ENCODE assay signal across 8 mouse cellular contexts in genomic region chr19:38125219-38125610, GRCm38 (mm10). TPM values are rescaled to one million over a fixed set of nuclear protein-coding genes. Genes with fewer than 3 reads are reported as not detected.
A peak's percentile ranks its signal among the peaks of the same experiment; 100 is the strongest.
DNase-seq lines count a peak whose midpoint lies in the region; ATAC-seq and TF ChIP-seq lines count a peak whose summit lies in the region.

Gene Rbp4 (minus strand): TSS chr19:38125281.

- H3K9ac ChIP-seq in embryonic facial prominence, embryonic 12.5 days, result peak within 1 kb of the TSS; percentile 42
- peak within 1 kb of the TSS; percentile 38 for H3K9ac ChIP-seq in intestine, embryonic 15.5 days
- H3K9ac ChIP-seq in midbrain, embryonic 16.5 days (ENCODE audit: low read depth, low read length), result peak within 1 kb of the TSS; percentile 64

- TF ChIP-seq CTCF in thymus, adult 2 months (IDR thresholded peaks at IDR 0.05; ENCODE audit: borderline replicate concordance, control insufficient read depth, extremely low read depth, insufficient read depth, low read length, poor library complexity), result no peak

- H3K27me3 ChIP-seq in embryonic facial prominence, embryonic 12.5 days, result peaks cover 31% of the 10 kb centered on the region
- H3K27me3 ChIP-seq in intestine, embryonic 15.5 days (replicated peaks), result peaks cover 13% of the 10 kb centered on the region; the same call in 1 of the 2 replicates
- peaks cover 10% of the 10 kb centered on the region for H3K27me3 ChIP-seq in midbrain, embryonic 16.5 days (ENCODE audit: control insufficient read depth, insufficient read depth, low read depth, low read length)
- peaks cover 3% of the 10 kb centered on the region; the same call in 1 of the 2 replicates for H3K27me3 ChIP-seq in thymus, adult 2 months (ENCODE audit: control insufficient read depth, insufficient read depth, low read length)

- TF ChIP-seq POLR2A in thymus, adult 2 months (IDR thresholded peaks at IDR 0.05; ENCODE audit: control insufficient read depth, extremely low read depth, insufficient read depth, low read length, poor library complexity), result no peak

- 63% methylated on average over 6 of the region's 6 CpGs for WGBS in embryonic facial prominence, embryonic 12.5 days
- WGBS in intestine, embryonic 15.5 days, result 49% methylated on average over 6 of the region's 6 CpGs
- WGBS in midbrain, embryonic 16.5 days, result 72% methylated on average over 6 of the region's 6 CpGs
- 76% methylated on average over 6 of the region's 6 CpGs for WGBS in thymus, adult 2 months

- peak within 1 kb of the TSS; percentile 93 for H3K4me2 ChIP-seq in embryonic facial prominence, embryonic 12.5 days (replicated peaks)
- H3K4me2 ChIP-seq in intestine, embryonic 15.5 days (replicated peaks), result peak within 1 kb of the TSS; percentile 93
- H3K4me2 ChIP-seq in midbrain, embryonic 16.5 days (ENCODE audit: low read length), result peak within 1 kb of the TSS; percentile 82

- no peak for DNase-seq in left cerebral cortex, adult 18-20 months (ENCODE audit: low spot score in 2 of 2)
- no peak for DNase-seq in left cerebral cortex, adult 11 months (ENCODE audit: low spot score)
- DNase-seq in thymus, adult 2 months, result no peak
- DNase-seq in right cerebral cortex, postnatal 25 days, result no peak

- H3K4me3 ChIP-seq in embryonic facial prominence, embryonic 12.5 days, result peak within 1 kb of the TSS; percentile 63
- H3K4me3 ChIP-seq in intestine, embryonic 15.5 days (replicated peaks), result peak within 1 kb of the TSS; percentile 55
- H3K4me3 ChIP-seq in midbrain, embryonic 16.5 days (ENCODE audit: low read depth, low read length), result peak within 1 kb of the TSS; percentile 65
- no peak within 1 kb of the TSS for H3K4me3 ChIP-seq in thymus, adult 2 months (ENCODE audit: control insufficient read depth, insufficient read depth, low read length)

- H3K9me3 ChIP-seq in embryonic facial prominence, embryonic 12.5 days, result no peaks in the 10 kb centered on the region
- H3K9me3 ChIP-seq in intestine, embryonic 15.5 days, result no peaks in the 10 kb centered on the region
- H3K9me3 ChIP-seq in midbrain, embryonic 16.5 days (replicated peaks; ENCODE audit: control insufficient read depth, low read length, poor library complexity, severe bottlenecking), result no peaks in the 10 kb centered on the region

- no peaks in the 10 kb centered on the region for H3K36me3 ChIP-seq in embryonic facial prominence, embryonic 12.5 days
- H3K36me3 ChIP-seq in intestine, embryonic 15.5 days, result no peaks in the 10 kb centered on the region
- no peaks in the 10 kb centered on the region for H3K36me3 ChIP-seq in midbrain, embryonic 16.5 days (ENCODE audit: control insufficient read depth, insufficient read depth, low read length)
- H3K36me3 ChIP-seq in thymus, adult 2 months (ENCODE audit: control insufficient read depth, insufficient read depth, low read length), result no peaks in the 10 kb centered on the region

- no peaks in the 10 kb centered on the region for H3K4me1 ChIP-seq in embryonic facial prominence, embryonic 12.5 days
- H3K4me1 ChIP-seq in intestine, embryonic 15.5 days (replicated peaks), result peaks cover 4% of the 10 kb centered on the region
- H3K4me1 ChIP-seq in midbrain, embryonic 16.5 days (ENCODE audit: control insufficient read depth, insufficient read depth, low read length), result no peaks in the 10 kb centered on the region
- no peaks in the 10 kb centered on the region for H3K4me1 ChIP-seq in thymus, adult 2 months (replicated peaks; ENCODE audit: control insufficient read depth, insufficient read depth, low read length)

- H3K27ac ChIP-seq in embryonic facial prominence, embryonic 12.5 days, result no peak within 1 kb of the TSS
- H3K27ac ChIP-seq in intestine, embryonic 15.5 days, result no peak within 1 kb of the TSS; the same call in 1 of the 2 replicates
- no peak within 1 kb of the TSS for H3K27ac ChIP-seq in midbrain, embryonic 16.5 days (ENCODE audit: low read length)
- no peak within 1 kb of the TSS for H3K27ac ChIP-seq in thymus, adult 2 months (ENCODE audit: control insufficient read depth, insufficient read depth, low read length)

- ATAC-seq in embryonic facial prominence, embryonic 12.5 days (ENCODE audit: insufficient number of reproducible peaks, insufficient read depth, low FRiP score, low TSS enrichment), result no peak
- no peak for ATAC-seq in intestine, embryonic 15.5 days
- ATAC-seq in midbrain, embryonic 16.5 days, result no peak
- no peak for ATAC-seq in granulocyte monocyte progenitor cell, adult 5-6 weeks (replicated peaks; ENCODE audit: poor library complexity, severe bottlenecking)

RNA-seq across cellular contexts. Expression of gene Rbp4, which starts in this region (rescaled TPM):
- 10 to 100 TPM; 20.7 to 21.3 TPM for total RNA-seq in left cerebral cortex, adult 18-20 months (2021)
- 2.3 and 2.5 TPM in 2 replicates for polyA plus RNA-seq in embryonic facial prominence, embryonic 12.5 days (2016; fragmentation: Nextera tagmentation; extraction: Ambion mirVana)
- 86.5 and 87.7 TPM in 2 replicates for polyA plus RNA-seq in intestine, embryonic 15.5 days (2015; fragmentation: Nextera tagmentation; extraction: Ambion mirVana)
- 4.7 and 4.8 TPM in 2 replicates for polyA plus RNA-seq in midbrain, embryonic 16.5 days (2015; fragmentation: Nextera tagmentation; extraction: Ambion mirVana)
- polyA plus RNA-seq in thymus, adult 2 months (2012; rRNA removed), result 9.0 and 20.3 TPM in 2 replicates
- not detected in 2 replicates for total RNA-seq in granulocyte monocyte progenitor cell, adult 5-6 weeks (2014; fragmentation: Nextera tagmentation)
- not detected in 2 replicates for total RNA-seq in granulocyte monocyte progenitor cell, adult 5-6 weeks (2017)

Comparison
In these comparisons a context has a peak if more than half of its experiments do, and no peak if none do; other contexts are left out.
1. RNA of gene Rbp4 (total RNA-seq): 20.7 to 21.3 TPM in left cerebral cortex, adult 18-20 months; not detected in granulocyte monocyte progenitor cell, adult 5-6 weeks; every median in the first group is over 10 times any median in the second.
2. Peak in every context shown above with its lines, with median percentiles within 50 percentile points of each other: H3K4me2 ChIP-seq and H3K9ac ChIP-seq.